Mouse (Mus musculus): ENCODE results near the gene Slc48a1.

DNA sequence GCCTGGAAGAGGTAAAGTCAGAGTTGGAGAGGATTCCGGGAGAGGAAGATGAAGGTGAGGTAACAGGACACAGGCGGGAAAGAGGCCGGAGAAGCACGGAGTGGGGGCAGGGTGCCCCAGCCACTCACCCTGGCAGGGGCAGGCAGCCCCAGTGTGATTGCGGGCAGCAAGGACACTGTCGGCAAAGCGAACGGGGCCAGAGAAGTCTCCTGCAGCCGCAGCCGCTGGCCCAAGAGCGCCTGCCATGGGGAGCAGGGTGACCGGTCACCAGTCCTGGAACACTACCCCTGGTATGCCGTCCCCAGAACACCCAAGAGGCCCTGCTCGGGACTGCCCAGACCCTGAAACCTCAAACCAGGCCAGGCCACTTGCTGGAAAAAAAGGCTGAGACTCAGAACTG is 30.2 kb downstream of the Slc48a1 start:
- TF ChIP-seq POLR2A (IDR thresholded peaks at IDR 0.05; ENCODE audit: insufficient read length, low read depth) (no peak), TCF12 (IDR thresholded peaks at IDR 0.05; ENCODE audit: insufficient read depth, poor library complexity, severe bottlenecking) (no peak), MYOD1 (IDR thresholded peaks at IDR 0.05; ENCODE audit: control insufficient read depth in 1 of 3, insufficient read length in 2 of 3, low read depth in 2 of 3) (no peak), USF1 (IDR thresholded peaks at IDR 0.05; ENCODE audit: low read depth) (no peak), E2F4 (IDR thresholded peaks at IDR 0.05; ENCODE audit: insufficient read depth) (no peak), SRF (IDR thresholded peaks at IDR 0.05; ENCODE audit: control insufficient read depth, insufficient read length, low read depth) (no peak), TCF3 (IDR thresholded peaks at IDR 0.05; ENCODE audit: insufficient read length, low read depth) (no peak), POLR2AphosphoS2 (IDR thresholded peaks at IDR 0.05; ENCODE audit: insufficient read length, low read depth) (no peak)

All from myocyte (in vitro differentiated cells).